Mouse (Mus musculus): ENCODE data around the gene Foxo4. TPM values are rescaled to one million over a fixed set of nuclear protein-coding genes. Genes with fewer than 3 reads are reported as not detected.

Gene Foxo4
- polyA plus RNA-seq, 1 experiment from 2014 or later: 2.7 TPM

DNA sequence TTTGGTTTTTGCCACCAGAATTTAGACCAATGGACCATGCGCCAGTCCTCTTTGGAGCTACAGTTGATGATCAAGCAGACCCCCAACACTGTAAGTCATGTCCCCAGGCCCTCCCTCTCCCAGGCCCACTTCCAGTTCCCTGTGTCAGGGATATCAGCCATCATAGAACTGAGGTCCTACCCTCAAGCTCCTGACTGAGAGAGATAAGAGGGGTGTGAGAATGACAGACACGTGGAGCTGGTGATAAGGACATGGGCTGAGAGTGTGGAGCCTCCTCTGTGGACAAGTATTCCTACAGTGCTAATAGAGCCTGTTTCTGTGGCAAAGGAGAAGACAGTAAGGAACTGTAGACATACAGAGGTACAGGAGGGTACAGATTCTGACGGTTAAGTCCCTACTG, 33.2 kb downstream of the Foxo4 start:
- no peak overlapping the region for H3K9ac ChIP-seq (ENCODE audit: low read length)
- peaks cover 7% of the 10 kb centered on the region for H3K36me3 ChIP-seq (ENCODE audit: control insufficient read depth, insufficient read depth, low read length)
- H3K4me2 ChIP-seq (ENCODE audit: low read depth): no peak overlapping the region
- no peaks in the 10 kb centered on the region for H3K4me1 ChIP-seq (ENCODE audit: control insufficient read depth, insufficient read depth, low read length)
- no peaks in the 10 kb centered on the region for H3K9me3 ChIP-seq (ENCODE audit: control insufficient read depth, low read length)
- H3K27me3 ChIP-seq (ENCODE audit: control insufficient read depth, insufficient read depth, low read length): no peaks in the 10 kb centered on the region
- DNase-seq (ENCODE audit: low spot score): no peak
- ATAC-seq (ENCODE audit: insufficient read depth, low FRiP score, low TSS enrichment): no peak
- 92% methylated on average over 3 of the region's 3 CpGs for WGBS
- no peak overlapping the region for H3K4me3 ChIP-seq (ENCODE audit: low read depth, low read length)
- no peak overlapping the region for H3K27ac ChIP-seq (ENCODE audit: low read depth, low read length)

DNA sequence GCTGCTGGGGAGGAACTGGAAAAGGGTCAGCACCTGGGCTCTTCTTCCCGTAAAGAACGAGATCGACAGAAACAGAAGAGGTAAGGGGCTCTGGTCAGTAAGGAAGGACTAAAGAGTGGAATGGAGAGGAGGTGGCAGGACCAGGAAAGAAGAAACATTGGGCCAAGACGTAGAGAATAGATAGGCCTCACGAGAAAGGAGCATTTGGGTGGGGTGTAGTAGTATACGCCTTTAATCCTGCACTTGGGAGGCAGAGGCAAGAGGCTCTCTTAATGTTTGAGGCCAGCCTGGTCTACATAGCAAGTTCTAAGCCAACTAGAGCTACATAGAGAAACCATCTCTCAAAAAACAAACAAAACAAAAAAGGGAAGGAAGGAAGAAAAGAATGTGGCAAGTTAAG, 34.1 kb downstream of the Foxo4 start:
- H3K9me3 ChIP-seq (ENCODE audit: control insufficient read depth, low read length): no peaks in the 10 kb centered on the region
- WGBS: 88% methylated on average over 6 of the region's 6 CpGs
- DNase-seq (ENCODE audit: low spot score): no peak
- H3K9ac ChIP-seq (ENCODE audit: low read length): no peak overlapping the region
- no peaks in the 10 kb centered on the region for H3K27me3 ChIP-seq (ENCODE audit: control insufficient read depth, insufficient read depth, low read length)
- H3K4me2 ChIP-seq (ENCODE audit: low read depth): no peak overlapping the region
- H3K4me1 ChIP-seq (ENCODE audit: control insufficient read depth, insufficient read depth, low read length): no peaks in the 10 kb centered on the region
- H3K4me3 ChIP-seq (ENCODE audit: low read depth, low read length): no peak overlapping the region
- ATAC-seq (ENCODE audit: insufficient read depth, low FRiP score, low TSS enrichment): no peak
- no peak overlapping the region for H3K27ac ChIP-seq (ENCODE audit: low read depth, low read length)
- peaks cover 7% of the 10 kb centered on the region for H3K36me3 ChIP-seq (ENCODE audit: control insufficient read depth, insufficient read depth, low read length)

DNA sequence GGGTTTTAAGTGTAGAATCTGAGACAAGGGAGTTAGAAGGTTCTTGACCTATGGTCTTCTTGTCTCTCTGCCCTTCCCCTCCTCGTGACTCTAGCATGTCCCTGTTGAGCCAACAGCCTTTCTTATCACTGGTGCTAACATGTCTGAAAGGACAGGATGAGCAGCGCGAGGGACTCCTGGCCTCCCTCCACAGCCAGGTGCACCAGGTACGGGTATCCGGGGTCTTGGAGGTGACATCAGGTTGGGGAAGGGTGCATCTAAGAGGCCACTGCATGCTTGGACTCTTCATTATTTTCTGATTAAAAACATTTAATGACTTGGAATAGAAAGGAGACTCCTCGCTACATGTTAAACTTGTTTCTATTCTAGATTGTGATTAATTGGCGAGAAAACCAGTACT, 34.7 kb downstream of the Foxo4 start:
- 85% methylated on average over 7 of the region's 7 CpGs for WGBS
- no peak overlapping the region for H3K4me3 ChIP-seq (ENCODE audit: low read depth, low read length)
- H3K9ac ChIP-seq (ENCODE audit: low read length): no peak overlapping the region
- DNase-seq (ENCODE audit: low spot score) (no peak), ATAC-seq (ENCODE audit: insufficient read depth, low FRiP score, low TSS enrichment) (no peak)
- no peaks in the 10 kb centered on the region for H3K4me1 ChIP-seq (ENCODE audit: control insufficient read depth, insufficient read depth, low read length)
- H3K27ac ChIP-seq (ENCODE audit: low read depth, low read length): no peak overlapping the region
- no peaks in the 10 kb centered on the region for H3K27me3 ChIP-seq (ENCODE audit: control insufficient read depth, insufficient read depth, low read length)
- H3K4me2 ChIP-seq (ENCODE audit: low read depth): no peak overlapping the region
- no peaks in the 10 kb centered on the region for H3K9me3 ChIP-seq (ENCODE audit: control insufficient read depth, low read length)
- peaks cover 7% of the 10 kb centered on the region for H3K36me3 ChIP-seq (ENCODE audit: control insufficient read depth, insufficient read depth, low read length)

DNA sequence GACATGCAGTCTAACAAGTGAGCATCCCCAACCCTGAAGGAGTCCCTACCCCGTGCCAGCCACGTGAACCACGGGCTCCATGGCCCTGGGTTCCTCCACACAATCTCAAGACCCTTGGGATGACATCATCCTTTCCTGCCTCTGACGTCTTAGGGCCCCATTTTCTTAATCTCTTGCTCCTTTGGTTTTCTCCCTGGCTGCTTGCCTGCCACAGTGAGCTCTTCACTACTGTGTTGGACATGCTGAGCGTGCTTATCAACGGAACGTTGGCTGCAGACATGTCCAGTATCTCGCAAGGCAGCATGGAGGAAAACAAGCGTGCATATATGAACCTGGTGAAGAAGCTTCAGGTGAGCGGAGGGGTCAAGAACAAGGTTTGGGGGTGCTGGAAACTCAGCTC, 35.8 kb downstream of the Foxo4 start:
- no peaks in the 10 kb centered on the region for H3K27me3 ChIP-seq (ENCODE audit: control insufficient read depth, insufficient read depth, low read length)
- H3K4me2 ChIP-seq (ENCODE audit: low read depth): no peak overlapping the region
- H3K4me3 ChIP-seq (ENCODE audit: low read depth, low read length): no peak overlapping the region
- DNase-seq (ENCODE audit: low spot score) (no peak), ATAC-seq (ENCODE audit: insufficient read depth, low FRiP score, low TSS enrichment) (no peak)
- H3K9me3 ChIP-seq (ENCODE audit: control insufficient read depth, low read length): no peaks in the 10 kb centered on the region
- no peak overlapping the region for H3K27ac ChIP-seq (ENCODE audit: low read depth, low read length)
- no peaks in the 10 kb centered on the region for H3K4me1 ChIP-seq (ENCODE audit: control insufficient read depth, insufficient read depth, low read length)
- H3K9ac ChIP-seq (ENCODE audit: low read length): no peak overlapping the region
- 87% methylated on average over 10 of the region's 10 CpGs for WGBS
- peaks cover 7% of the 10 kb centered on the region for H3K36me3 ChIP-seq (ENCODE audit: control insufficient read depth, insufficient read depth, low read length)

DNA sequence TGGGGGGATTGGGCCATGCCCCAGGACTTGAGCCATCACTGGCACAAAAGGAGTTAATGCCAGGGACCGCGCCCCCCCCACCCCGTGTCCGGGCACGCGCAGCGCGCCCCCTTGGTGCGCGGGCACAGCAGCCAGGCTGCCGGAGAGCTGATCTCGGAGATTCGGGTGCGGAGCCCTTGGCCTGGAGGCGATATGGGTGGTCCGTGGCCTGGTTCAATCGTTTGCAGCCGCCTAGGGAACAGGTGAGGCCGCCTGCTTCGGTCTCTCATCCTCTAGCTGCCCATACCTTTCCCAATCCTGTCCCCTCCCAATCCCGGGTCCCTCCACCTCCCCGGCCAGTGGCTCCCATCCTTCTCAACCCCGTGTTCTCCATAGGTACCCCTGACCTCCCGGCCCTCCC, 44.7 kb downstream of the Foxo4 start, which contains the start of gene Nlgn3:
Gene Nlgn3 (plus strand): TSS at position 114 of the 400 bp plus-strand sequence.
- 10% methylated on average over 14 of the region's 24 CpGs for whole genome bisulfite sequencing
- H3K9me3 ChIP-seq (ENCODE audit: control insufficient read depth, low read length): no peaks in the 10 kb centered on the region

DNA sequence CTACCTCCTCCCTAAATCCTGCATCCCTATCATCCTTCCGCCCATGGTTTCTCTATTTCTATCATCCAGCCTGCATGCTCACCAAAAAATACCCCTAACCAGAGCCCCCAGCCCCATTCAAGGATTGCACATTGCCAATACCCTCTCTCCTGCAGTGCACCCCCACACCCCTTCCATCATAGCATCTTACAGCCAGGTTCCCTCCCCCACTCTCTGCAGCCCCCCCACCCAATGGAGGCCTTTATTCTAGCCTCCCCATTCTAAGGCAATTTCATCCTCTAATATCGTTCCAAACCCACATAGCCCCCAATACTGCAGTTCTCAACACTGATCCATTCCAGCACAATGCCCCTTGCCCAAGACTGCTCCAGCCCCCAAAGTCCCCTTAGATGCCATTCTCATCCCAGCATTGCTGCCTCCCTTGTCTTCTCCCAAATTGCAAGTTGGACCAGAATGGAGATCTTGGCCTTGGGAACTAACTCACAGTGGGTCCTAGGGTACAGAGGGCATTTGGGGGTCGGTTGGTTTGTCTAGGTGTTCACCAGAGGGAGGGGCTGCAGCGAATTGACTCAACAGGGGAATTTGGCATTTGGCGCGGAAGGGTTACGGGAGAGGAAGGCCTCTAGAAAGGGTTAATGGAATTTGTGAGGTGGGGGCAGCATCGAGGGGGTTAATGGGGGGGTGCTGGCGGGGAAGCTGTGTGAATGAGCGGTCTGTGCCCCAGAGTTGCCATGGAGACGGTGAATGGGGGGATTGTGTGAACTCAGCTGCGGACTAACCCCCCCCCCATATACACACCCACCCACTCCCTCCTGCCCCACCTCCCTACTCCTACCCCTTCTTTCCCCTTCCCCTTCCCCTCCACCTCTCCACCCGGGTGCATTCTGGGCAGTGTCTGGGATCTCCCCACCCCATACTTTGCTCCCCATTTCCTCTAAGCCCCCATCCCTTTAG, 45.4 kb downstream of the Foxo4 start:
- 0 out of 2 replicates have a peak overlapping the region, but pooled peaks have one; percentile 20 for H3K27ac ChIP-seq (ENCODE audit: low read depth, low read length)

More for the DNA sequence above, 44.7 kb downstream of the Foxo4 start, which contains the start of gene Nlgn3:
- DNase-seq (ENCODE audit: low spot score) (peak; percentile 44), ATAC-seq (ENCODE audit: insufficient read depth, low FRiP score, low TSS enrichment) (peak; percentile 29; the same call in 1 of the 2 replicates)
- H3K4me1 ChIP-seq (ENCODE audit: control insufficient read depth, insufficient read depth, low read length): no peaks in the 10 kb centered on the region
- no peaks in the 10 kb centered on the region for H3K27me3 ChIP-seq (ENCODE audit: control insufficient read depth, insufficient read depth, low read length)
- H3K36me3 ChIP-seq (ENCODE audit: control insufficient read depth, insufficient read depth, low read length): no peaks in the 10 kb centered on the region; the same call in 1 of the 2 replicates
- H3K4me2 ChIP-seq (ENCODE audit: low read depth): peak within 1 kb of the TSS; percentile 46
- peak within 1 kb of the TSS; percentile 52 for H3K9ac ChIP-seq (ENCODE audit: low read length)
- H3K27ac ChIP-seq (ENCODE audit: low read depth, low read length): 0 out of 2 replicates have a peak within 1 kb of the TSS, but pooled peaks have one; percentile 10
- peak within 1 kb of the TSS; percentile 37 for H3K4me3 ChIP-seq (ENCODE audit: low read depth, low read length)

DNA sequence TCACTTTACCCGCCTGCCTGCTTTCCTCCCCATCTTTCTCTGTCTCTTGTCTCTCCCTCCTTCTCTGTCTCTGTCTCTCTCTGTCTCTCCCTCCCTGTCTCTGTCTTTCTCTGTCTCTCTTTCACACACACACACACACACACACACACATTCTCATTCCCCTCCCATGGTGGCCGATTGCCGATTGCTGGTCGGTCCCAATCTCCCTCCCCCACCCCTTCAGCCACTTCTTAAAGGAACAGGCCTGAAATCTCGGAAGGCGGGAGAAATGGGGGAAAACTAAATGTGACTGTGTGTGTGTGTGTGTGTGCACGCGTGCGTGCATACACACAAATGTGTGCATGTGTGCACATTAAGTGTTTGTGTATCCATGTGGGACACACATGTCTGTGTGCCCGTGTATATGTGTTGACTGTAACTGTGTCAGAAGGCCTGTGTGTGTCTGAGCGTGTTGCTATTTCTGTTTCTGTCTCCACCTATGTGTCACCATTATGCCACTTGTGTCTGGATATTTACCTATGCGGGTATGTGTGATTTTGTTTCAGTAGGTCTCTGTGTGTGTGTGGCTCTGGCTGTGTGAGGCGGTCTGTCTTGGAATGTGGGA, 46.2 kb downstream of the Foxo4 start:
- Histone ChIP-seq H3K4me1 (ENCODE audit: control insufficient read depth, insufficient read depth, low read length) (no peaks in the 10 kb centered on the region), H3K4me3 (ENCODE audit: low read depth, low read length) (peak overlapping the region; percentile 37), H3K27ac (ENCODE audit: low read depth, low read length) (peak overlapping the region; percentile 20; the same call in 1 of the 2 replicates), H3K9ac (ENCODE audit: low read length) (0 out of 2 replicates have a peak overlapping the region, but pooled peaks have one; percentile 23), H3K4me2 (ENCODE audit: low read depth) (peak overlapping the region; percentile 46), H3K27me3 (ENCODE audit: control insufficient read depth, insufficient read depth, low read length) (0 out of 2 replicates have a peak, but pooled peaks cover 3% of the 10 kb centered on the region), H3K9me3 (ENCODE audit: control insufficient read depth, low read length) (no peaks in the 10 kb centered on the region), H3K36me3 (ENCODE audit: control insufficient read depth, insufficient read depth, low read length) (no peaks in the 10 kb centered on the region; the same call in 1 of the 2 replicates)
- WGBS: 33% methylated on average over 12 of the region's 13 CpGs
- DNase-seq (ENCODE audit: low spot score): peak; percentile 53
- peak; percentile 21; the same call in 1 of the 2 replicates for ATAC-seq (ENCODE audit: insufficient read depth, low FRiP score, low TSS enrichment)

More for the DNA sequence above, 45.4 kb downstream of the Foxo4 start:
- no peaks in the 10 kb centered on the region; the same call in 1 of the 2 replicates for H3K36me3 ChIP-seq (ENCODE audit: control insufficient read depth, insufficient read depth, low read length)
- DNase-seq (ENCODE audit: low spot score) (peak; percentile 51), ATAC-seq (ENCODE audit: insufficient read depth, low FRiP score, low TSS enrichment) (peak; percentile 83)
- no peaks in the 10 kb centered on the region for H3K9me3 ChIP-seq (ENCODE audit: control insufficient read depth, low read length)
- H3K4me1 ChIP-seq (ENCODE audit: control insufficient read depth, insufficient read depth, low read length): no peaks in the 10 kb centered on the region
- WGBS: 15% methylated on average over 10 of the region's 13 CpGs
- H3K27me3 ChIP-seq (ENCODE audit: control insufficient read depth, insufficient read depth, low read length): no peaks in the 10 kb centered on the region
- H3K9ac ChIP-seq (ENCODE audit: low read length): peak overlapping the region; percentile 52
- peak overlapping the region; percentile 37 for H3K4me3 ChIP-seq (ENCODE audit: low read depth, low read length)
- H3K4me2 ChIP-seq (ENCODE audit: low read depth): peak overlapping the region; percentile 46

DNA sequence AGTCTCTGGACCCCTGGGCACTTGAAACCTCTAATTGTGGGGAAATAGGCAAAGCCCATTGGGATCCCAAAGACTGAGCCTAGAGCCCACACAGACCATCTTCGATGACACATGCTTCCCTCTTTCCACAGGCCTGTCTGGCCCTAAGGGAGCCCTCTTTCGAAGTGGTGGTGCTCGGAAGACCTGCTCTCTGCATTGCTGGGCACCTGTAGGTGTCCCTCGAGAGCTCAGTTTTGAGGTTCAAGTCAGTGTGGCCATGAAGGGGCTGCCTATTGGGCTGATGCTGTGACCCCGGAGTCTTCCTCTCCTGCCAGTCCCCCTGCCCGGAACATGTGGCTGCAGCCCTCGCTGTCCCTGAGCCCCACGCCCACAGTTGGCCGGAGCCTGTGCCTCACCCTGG, 47.3 kb downstream of the Foxo4 start:
- Histone ChIP-seq H3K4me2 (ENCODE audit: low read depth) (no peak overlapping the region), H3K9ac (ENCODE audit: low read length) (no peak overlapping the region), H3K4me3 (ENCODE audit: low read depth, low read length) (no peak overlapping the region), H3K9me3 (ENCODE audit: control insufficient read depth, low read length) (no peaks in the 10 kb centered on the region), H3K27me3 (ENCODE audit: control insufficient read depth, insufficient read depth, low read length) (0 out of 2 replicates have a peak, but pooled peaks cover 3% of the 10 kb centered on the region), H3K4me1 (ENCODE audit: control insufficient read depth, insufficient read depth, low read length) (no peaks in the 10 kb centered on the region), H3K27ac (ENCODE audit: low read depth, low read length) (no peak overlapping the region), H3K36me3 (ENCODE audit: control insufficient read depth, insufficient read depth, low read length) (no peaks in the 10 kb centered on the region; the same call in 1 of the 2 replicates)
- WGBS: 70% methylated on average over 9 of the region's 9 CpGs
- DNase-seq (ENCODE audit: low spot score): no peak
- no peak for ATAC-seq (ENCODE audit: insufficient read depth, low FRiP score, low TSS enrichment)
